Mouse (Mus musculus) MEL (cell line): ENCODE measurements around the gene Slc36a4. TPM values are rescaled to one million over a fixed set of nuclear protein-coding genes. Genes with fewer than 3 reads are reported as not detected.

Source experiments
- DNase-seq: peaks from one replicate; pipeline ENCODE4 v3.0.0; 2011; ENCODE audit warnings: low read depth, low spot score
- H3K27ac ChIP-seq: 2 replicates; pipeline ENCODE4 v1.5.1; 2012; ENCODE audit warnings: low read depth, mild to moderate bottlenecking, control low read depth, low read length, moderate library complexity; ENCODE audit not compliant: control insufficient read depth
- H3K27me3 ChIP-seq, 2 experiments: fragments of 150-350 bp in 1 of 2; sonication (generic) in 1 of 2; 2 replicates each; pipeline ENCODE4 v1.6.1; 2012; ENCODE audit warnings: low read length in 2 of 2, mild to moderate bottlenecking in 2 of 2, improper control_type of control experiment in 1 of 2, moderate library complexity in 1 of 2; ENCODE audit not compliant: insufficient read depth in 2 of 2, control insufficient read depth in 1 of 2
- H3K36me3 ChIP-seq, 2 experiments: 2 replicates each; pipeline ENCODE4 v1.6.1; 2012 to 2014; ENCODE audit warnings: low read length in 2 of 2, improper control_type of control experiment in 1 of 2, inconsistent platforms in 1 of 2, mild to moderate bottlenecking in 1 of 2; ENCODE audit not compliant: insufficient read depth in 2 of 2, control insufficient read depth in 1 of 2
- H3K4me1 ChIP-seq, 2 experiments: fragments of 150-350 bp in 1 of 2; sonication (generic) in 1 of 2; 2 replicates each; pipeline ENCODE4 v1.6.1; 2012; ENCODE audit warnings: low read length in 2 of 2, improper control_type of control experiment in 1 of 2, mild to moderate bottlenecking in 1 of 2; ENCODE audit not compliant: insufficient read depth in 2 of 2, control insufficient read depth in 1 of 2
- H3K4me3 ChIP-seq, 2 experiments: fragments of 150-350 bp in 1 of 2; sonication (generic) in 1 of 2; 2 replicates each; pipeline ENCODE4 v1.5.1; 2012; ENCODE audit warnings: low read depth in 2 of 2, low read length in 2 of 2, mild to moderate bottlenecking in 2 of 2, moderate library complexity in 2 of 2, control low read depth in 1 of 2, improper control_type of control experiment in 1 of 2; ENCODE audit not compliant: control insufficient read depth in 1 of 2, insufficient read depth in 1 of 2
- H3K79me2 ChIP-seq: 2 replicates; pipeline ENCODE4 v1.6.1; 2012; ENCODE audit warnings: mild to moderate bottlenecking, low read length, moderate library complexity; ENCODE audit not compliant: control insufficient read depth, poor library complexity, insufficient read depth
- H3K9ac ChIP-seq: 2 replicates; pipeline ENCODE4 v1.6.1; 2012; ENCODE audit warnings: low read depth, mild to moderate bottlenecking, control low read depth, low read length, moderate library complexity; ENCODE audit not compliant: control insufficient read depth, poor library complexity, severe bottlenecking
- H3K9me3 ChIP-seq: fragments of 150-350 bp; sonication (generic); replicated peaks from 2 replicates; pipeline ENCODE4 v1.6.1; 2012; ENCODE audit warnings: mild to moderate bottlenecking, low read length, improper control_type of control experiment, moderate library complexity; ENCODE audit not compliant: insufficient read depth
- CHD1 ChIP-seq: IDR thresholded peaks from 2 replicates; pipeline ENCODE4 v1.6.1; 2012; ENCODE audit warnings: low read depth, mild to moderate bottlenecking, inconsistent platforms, low read length, improper control_type of control experiment
- CHD2 ChIP-seq: IDR thresholded peaks from 2 replicates; pipeline ENCODE4 v1.6.1; 2011; ENCODE audit warnings: low read length, improper control_type of control experiment
- ELF1 ChIP-seq: IDR thresholded peaks from 2 replicates; pipeline ENCODE4 v1.6.1; 2014; ENCODE audit warnings: low read depth, mild to moderate bottlenecking, inconsistent platforms, low read length, improper control_type of control experiment, moderate library complexity
- EP300 ChIP-seq, 2 experiments: IDR thresholded peaks; 2 replicates each; pipeline ENCODE4 v1.6.1; 2011; ENCODE audit warnings: improper control_type of control experiment in 2 of 2, low read length in 2 of 2, low read depth in 1 of 2, mild to moderate bottlenecking in 1 of 2
- ETS1 ChIP-seq: IDR thresholded peaks from 2 replicates; pipeline ENCODE4 v1.6.1; 2012; ENCODE audit warnings: low read depth, mild to moderate bottlenecking, inconsistent platforms, low read length, improper control_type of control experiment, moderate library complexity
- GATA1 ChIP-seq: IDR thresholded peaks from 2 replicates; pipeline ENCODE4 v1.6.1; 2011; ENCODE audit warnings: low read depth, low read length, improper control_type of control experiment
- KAT2A ChIP-seq: conservative IDR thresholded peaks from 2 replicates; pipeline ENCODE4 v1.6.1; 2012; ENCODE audit warnings: low read depth, low read length, improper control_type of control experiment, inconsistent platforms
- MAFK ChIP-seq: IDR thresholded peaks from 2 replicates; pipeline ENCODE4 v1.6.1; 2011; ENCODE audit warnings: low read depth, mild to moderate bottlenecking, low read length, improper control_type of control experiment, borderline replicate concordance
- MAX ChIP-seq: IDR thresholded peaks from 2 replicates; pipeline ENCODE4 v1.6.1; 2011; ENCODE audit warnings: low read length, improper control_type of control experiment
- MAZ ChIP-seq: IDR thresholded peaks from 2 replicates; pipeline ENCODE4 v1.6.1; 2012; ENCODE audit warnings: low read depth, mild to moderate bottlenecking, inconsistent platforms, low read length, improper control_type of control experiment
- MEF2A ChIP-seq: IDR thresholded peaks from 2 replicates; pipeline ENCODE4 v1.6.1; 2014; ENCODE audit warnings: low read depth, mild to moderate bottlenecking, inconsistent platforms, low read length, improper control_type of control experiment; ENCODE audit not compliant: poor library complexity, insufficient replicate concordance, severe bottlenecking; ENCODE audit errors: extremely low read depth
- MYB ChIP-seq: IDR thresholded peaks from 2 replicates; pipeline ENCODE4 v1.6.1; 2011; ENCODE audit warnings: mild to moderate bottlenecking, low read depth, low read length, improper control_type of control experiment
- MYC ChIP-seq: IDR thresholded peaks from 2 replicates; pipeline ENCODE4 v1.6.1; 2011; ENCODE audit warnings: low read depth, mild to moderate bottlenecking, low read length, improper control_type of control experiment, moderate library complexity
- POLR2AphosphoS2 ChIP-seq: IDR thresholded peaks from 2 replicates; pipeline ENCODE4 v1.6.1; 2011; ENCODE audit warnings: low read length, improper control_type of control experiment
- POLR2AphosphoS5 ChIP-seq: IDR thresholded peaks from 2 replicates; pipeline ENCODE4 v1.6.1; 2012; ENCODE audit warnings: low read depth, borderline replicate concordance, mild to moderate bottlenecking, inconsistent platforms, low read length, moderate library complexity, mixed read lengths
- RAD21 ChIP-seq: IDR thresholded peaks from 2 replicates; pipeline ENCODE4 v1.6.1; 2011; ENCODE audit warnings: mild to moderate bottlenecking, low read depth, low read length, improper control_type of control experiment
- RCOR1 ChIP-seq: IDR thresholded peaks from 2 replicates; pipeline ENCODE4 v1.6.1; 2012; ENCODE audit warnings: low read depth, mild to moderate bottlenecking, inconsistent platforms, low read length, improper control_type of control experiment
- SIN3A ChIP-seq: IDR thresholded peaks from 2 replicates; pipeline ENCODE4 v1.6.1; 2012; ENCODE audit warnings: low read length, improper control_type of control experiment, inconsistent platforms
- SMC3 ChIP-seq: IDR thresholded peaks from 2 replicates; pipeline ENCODE4 v1.6.1; 2011; ENCODE audit warnings: low read depth, low read length, improper control_type of control experiment
- TBP ChIP-seq: IDR thresholded peaks from 2 replicates; pipeline ENCODE4 v1.8.0; 2011; ENCODE audit warnings: low read depth, low read length, improper control_type of control experiment
- UBTF ChIP-seq: IDR thresholded peaks from 2 replicates; pipeline ENCODE4 v1.6.1; 2012; ENCODE audit warnings: low read depth, mild to moderate bottlenecking, inconsistent platforms, low read length, improper control_type of control experiment, moderate library complexity, borderline replicate concordance; ENCODE audit not compliant: insufficient read depth
- USF2 ChIP-seq, 2 experiments: IDR thresholded peaks; 2 replicates each; pipeline ENCODE4 v1.6.1; 2011 to 2012; ENCODE audit warnings: improper control_type of control experiment in 2 of 2, low read length in 2 of 2, borderline replicate concordance in 1 of 2, inconsistent platforms in 1 of 2, low read depth in 1 of 2, mild to moderate bottlenecking in 1 of 2; ENCODE audit not compliant: insufficient read depth in 1 of 2
- ZKSCAN1 ChIP-seq: IDR thresholded peaks from 2 replicates; pipeline ENCODE4 v1.6.1; 2012; ENCODE audit warnings: low read depth, mild to moderate bottlenecking, inconsistent platforms, low read length, improper control_type of control experiment, moderate library complexity
- ZMIZ1 ChIP-seq: IDR thresholded peaks from 2 replicates; pipeline ENCODE4 v1.6.1; 2012; ENCODE audit warnings: low read depth, mild to moderate bottlenecking, inconsistent platforms, low read length, improper control_type of control experiment, moderate library complexity
- polyA plus RNA-seq, 2 experiments: library from polyadenylated mRNA; stranded (reverse) in 1 of 2; unstranded in 1 of 2; fragments of >175 nt in 1 of 2; fragments of >200 nt in 1 of 2; gene quantifications; 2 replicates each; pipeline versions ENCODE4 v1.2.1 to v1.2.4; 2012; ENCODE audit warnings: low replicate concordance in 2 of 2, low read depth in 1 of 2; ENCODE audit not compliant: insufficient read length in 2 of 2, insufficient read depth in 1 of 2, missing spikeins in 1 of 2
- total RNA-seq: library from RNA; depleted of rRNA; stranded (reverse); fragments of 300-350 nt; gene quantifications from 2 replicates; pipeline ENCODE4 v1.2.3, GENCODE M21; 2012

Slc36a4 gene
- total and polyA plus RNA-seq, 3 experiments = not detected

GRCm38 (mm10) chr9:15719594-15719993, 10.1 kb downstream of the Slc36a4 start:
- TF ChIP-seq ETS1 = no peak
- no peak for TF ChIP-seq SIN3A
- no peak for TF ChIP-seq POLR2AphosphoS5
- TF ChIP-seq MAX = no peak
- TF ChIP-seq KAT2A = no peak
- no peak for TF ChIP-seq MYB
- TF ChIP-seq MYC = no peak
- TF ChIP-seq TBP = no peak
- no peak for TF ChIP-seq EP300 (IDR thresholded peaks at IDR 0.05; ENCODE audit: low read depth in 1 of 2, low read length in 2 of 2)
- no peak for TF ChIP-seq UBTF
- TF ChIP-seq CHD1 = no peak
- no peak for TF ChIP-seq RCOR1
- no peak for TF ChIP-seq ZKSCAN1
- Histone ChIP-seq H3K36me3 (no peaks in the 10 kb centered on the region), H3K9ac (no peak overlapping the region), H3K9me3 (no peaks in the 10 kb centered on the region), H3K27me3 (no peaks in the 10 kb centered on the region), H3K4me1 (no peaks in the 10 kb centered on the region), H3K27ac (no peak overlapping the region), H3K79me2 (no peaks in the 10 kb centered on the region), H3K4me3 (no peak overlapping the region)
- no peak for DNase-seq

- no peak overlapping the region for H3K9ac ChIP-seq
- no peak for TF ChIP-seq ZMIZ1
- TF ChIP-seq GATA1 = no peak
- no peak for TF ChIP-seq POLR2AphosphoS2
- no peak for TF ChIP-seq ZKSCAN1
- TF ChIP-seq MAX = no peak
- TF ChIP-seq MYC = no peak
- no peak for TF ChIP-seq SMC3
- TF ChIP-seq CHD2 = no peak
- TF ChIP-seq MEF2A = no peak
- TF ChIP-seq MAFK = no peak
- no peak for TF ChIP-seq POLR2AphosphoS5
- no peak for TF ChIP-seq KAT2A
- no peak for TF ChIP-seq USF2 (IDR thresholded peaks at IDR 0.05; ENCODE audit: borderline replicate concordance in 1 of 2, insufficient read depth in 1 of 2, low read depth in 1 of 2, low read length in 2 of 2)
- no peak for TF ChIP-seq RAD21
- TF ChIP-seq CHD1 = no peak
- no peak for TF ChIP-seq MAZ
- no peak for TF ChIP-seq MYB
- no peak for TF ChIP-seq ELF1
- TF ChIP-seq ETS1 = no peak
- TF ChIP-seq EP300 (IDR thresholded peaks at IDR 0.05; ENCODE audit: low read depth in 1 of 2, low read length in 2 of 2) = no peak
- DNase-seq = no peak
- H3K9me3 ChIP-seq = no peaks in the 10 kb centered on the region
- H3K27me3 ChIP-seq = no peaks in the 10 kb centered on the region
- no peak overlapping the region for H3K27ac ChIP-seq
- H3K4me3 ChIP-seq = no peak overlapping the region
- H3K36me3 ChIP-seq = no peaks in the 10 kb centered on the region
- H3K4me1 ChIP-seq = no peaks in the 10 kb centered on the region
- no peaks in the 10 kb centered on the region for H3K79me2 ChIP-seq
Observed at GRCm38 (mm10) chr9:15720556-15720955, 11.0 kb downstream of the Slc36a4 start.
